Mouse (Mus musculus) embryonic facial prominence, embryonic 11.5 days (tissue): Measurements from ENCODE around the gene Tectb. TPM values are rescaled to one million over a fixed set of nuclear protein-coding genes. Genes with fewer than 3 reads are reported as not detected.

Experiments
- ATAC-seq: fragments of 200-750 bp; cut with Nextera tagmentation; replicated peaks from 2 replicates; pipeline ENCODE4 v1.8.0; 2017; ENCODE audit warnings: low read depth; ENCODE audit not compliant: insufficient number of reproducible peaks, low FRiP score, low TSS enrichment
- DNase-seq: peaks from one replicate; pipeline ENCODE4 v3.0.0-alpha.2; 2015; ENCODE audit warnings: low spot score
- H3K27ac ChIP-seq: fragments of 300-500 bp; sonication (generic); replicated peaks from 2 replicates; pipeline ENCODE4 v1.5.1; 2014; ENCODE audit warnings: mild to moderate bottlenecking, low read depth, low read length, control low read depth
- H3K27me3 ChIP-seq: fragments of 300-500 bp; sonication (generic); 2 replicates; pipeline ENCODE4 v1.6.1; 2014; ENCODE audit warnings: mild to moderate bottlenecking, low read length, moderate library complexity, mixed read lengths; ENCODE audit not compliant: control insufficient read depth, insufficient read depth
- H3K36me3 ChIP-seq: fragments of 300-500 bp; sonication (generic); replicated peaks from 2 replicates; pipeline ENCODE4 v1.6.1; 2014; ENCODE audit warnings: low read depth, mild to moderate bottlenecking, low read length, moderate library complexity, mixed read lengths; ENCODE audit not compliant: control insufficient read depth, insufficient read depth
- H3K4me1 ChIP-seq: fragments of 300-500 bp; sonication (generic); 2 replicates; pipeline ENCODE4 v1.6.1; 2014; ENCODE audit warnings: low read length, mixed read lengths; ENCODE audit not compliant: control insufficient read depth, insufficient read depth
- H3K4me2 ChIP-seq: fragments of 300-500 bp; sonication (generic); 2 replicates; pipeline ENCODE4 v1.6.1; 2014; ENCODE audit warnings: low read depth, mild to moderate bottlenecking, control low read depth, low read length, moderate library complexity
- H3K4me3 ChIP-seq: fragments of 300-500 bp; sonication (generic); 2 replicates; pipeline ENCODE4 v1.5.1; 2014; ENCODE audit warnings: low read depth, low read length, control low read depth
- H3K9ac ChIP-seq: fragments of 300-500 bp; sonication (generic); replicated peaks from 2 replicates; pipeline ENCODE4 v1.6.1; 2014; ENCODE audit warnings: mild to moderate bottlenecking, control low read depth, low read length
- H3K9me3 ChIP-seq: fragments of 300-500 bp; sonication (generic); replicated peaks from 2 replicates; pipeline ENCODE4 v1.6.1; 2016; ENCODE audit warnings: mild to moderate bottlenecking, low read length, inconsistent platforms, mixed read lengths; ENCODE audit not compliant: control insufficient read depth
- WGBS: fragments of 180-500 bp; shearing (Covaris S2); extraction: QIAGEN DNeasy Blood & Tissue Kit; methylation state at CpG from one replicate; pipeline ENCODE4 v1.1.7; 2014; 5-methylcytosine and 5-hydroxymethylcytosine counted together
- polyA plus RNA-seq: library from polyadenylated mRNA; unstranded; fragments of >200 nt; fragmentation: Nextera tagmentation; extraction: Ambion mirVana; gene quantifications from 2 replicates; pipeline ENCODE4 v1.2.1, GENCODE M21; 2014

The Tectb gene
- polyA plus RNA-seq, 1 experiment from 2014 or later = not detected

GRCm38 (mm10) chr19:55213617-55214340 lies 33.2 kb downstream of the Tectb start:
- H3K4me3 ChIP-seq = no peak overlapping the region
- ATAC-seq (no peak), DNase-seq (no peak)
- H3K9me3 ChIP-seq = no peaks in the 10 kb centered on the region
- no peak overlapping the region for H3K4me2 ChIP-seq
- no peaks in the 10 kb centered on the region for H3K27me3 ChIP-seq
- no peaks in the 10 kb centered on the region for H3K36me3 ChIP-seq
- H3K4me1 ChIP-seq = no peaks in the 10 kb centered on the region; the same call in 1 of the 2 replicates
- 84% methylated on average over 12 of the region's 12 CpGs for WGBS
- H3K9ac ChIP-seq = no peak overlapping the region
- no peak overlapping the region for H3K27ac ChIP-seq

DNA sequence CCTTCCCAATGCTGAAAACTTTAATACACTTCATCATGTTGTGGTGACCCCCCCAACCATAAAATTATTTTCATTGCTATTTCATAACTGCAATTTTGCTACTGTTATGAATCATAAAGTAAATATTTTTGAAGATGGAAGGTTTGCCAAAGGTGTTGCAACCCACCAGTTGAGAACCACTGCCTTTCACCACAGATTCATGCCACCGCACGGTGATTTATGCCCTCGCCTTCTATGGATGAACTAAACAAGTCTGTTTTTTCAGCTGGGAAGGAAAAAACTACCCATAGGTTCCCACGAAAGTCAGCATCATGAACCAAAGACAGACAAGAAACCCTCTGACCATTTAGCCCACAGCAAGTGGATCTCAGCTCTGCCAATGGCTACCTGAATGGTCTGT lies 36.3 kb downstream of the Tectb start:
- no peaks in the 10 kb centered on the region for H3K27me3 ChIP-seq
- no peak overlapping the region for H3K9ac ChIP-seq
- ATAC-seq = no peak
- WGBS = 93% methylated on average over 4 of the region's 4 CpGs
- no peaks in the 10 kb centered on the region for H3K9me3 ChIP-seq
- no peaks in the 10 kb centered on the region for H3K36me3 ChIP-seq
- no peaks in the 10 kb centered on the region; the same call in 1 of the 2 replicates for H3K4me1 ChIP-seq
- no peak overlapping the region for H3K4me2 ChIP-seq
- H3K27ac ChIP-seq = no peak overlapping the region
- DNase-seq = no peak
- H3K4me3 ChIP-seq = no peak overlapping the region

DNA sequence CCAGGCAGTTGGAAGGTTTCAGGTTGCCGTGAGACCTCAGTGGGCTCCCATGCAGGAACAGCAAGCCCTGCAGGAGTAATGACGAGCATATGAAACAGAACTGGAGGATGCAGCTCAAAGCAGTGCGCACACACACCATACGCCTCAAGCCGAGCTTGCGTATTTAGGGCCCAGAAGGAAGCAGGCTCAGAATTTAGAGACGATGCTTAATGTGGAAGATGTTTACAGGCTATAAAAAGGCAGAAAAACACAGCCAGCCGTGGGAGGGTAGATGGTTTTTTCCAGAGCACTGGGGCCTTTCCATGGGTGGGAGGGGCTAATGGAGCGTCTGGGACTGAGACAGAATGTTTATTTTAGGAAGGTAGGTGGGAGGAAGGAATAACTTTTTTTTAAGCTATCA lies 36.8 kb downstream of the Tectb start:
- H3K9ac ChIP-seq = no peak overlapping the region
- no peak overlapping the region for H3K27ac ChIP-seq
- H3K9me3 ChIP-seq = no peaks in the 10 kb centered on the region
- 72% methylated on average over 9 of the region's 9 CpGs for WGBS
- H3K36me3 ChIP-seq = no peaks in the 10 kb centered on the region
- DNase-seq = no peak
- ATAC-seq = no peak
- H3K27me3 ChIP-seq = no peaks in the 10 kb centered on the region
- H3K4me3 ChIP-seq = no peak overlapping the region
- no peak overlapping the region for H3K4me2 ChIP-seq
- H3K4me1 ChIP-seq = no peaks in the 10 kb centered on the region; the same call in 1 of the 2 replicates

DNA sequence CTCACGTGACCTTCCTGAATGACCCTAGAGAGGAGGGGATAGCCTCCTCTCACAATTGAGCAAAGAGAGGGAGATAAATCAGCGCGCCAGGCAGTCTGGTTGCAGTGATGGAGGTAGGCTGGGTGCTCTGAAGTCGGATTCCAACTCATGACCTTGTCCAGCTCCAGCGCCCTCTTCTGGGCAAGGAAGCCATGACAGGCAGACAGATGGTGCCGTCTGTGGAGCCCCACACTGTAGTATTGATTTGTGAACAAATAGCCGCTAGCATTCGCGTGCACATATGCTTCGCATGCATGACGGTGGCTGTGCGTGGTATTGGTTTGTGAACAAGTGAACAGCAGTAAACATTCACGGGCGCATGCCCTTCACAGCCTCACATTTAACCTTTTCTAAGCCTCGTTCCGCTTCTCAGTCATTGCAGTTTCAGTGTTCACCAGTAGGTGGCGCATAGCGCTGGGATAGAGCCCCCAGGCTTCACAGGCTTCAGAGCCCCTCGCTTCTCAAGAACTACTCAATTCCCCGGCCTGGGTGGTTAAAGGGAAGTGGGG lies 37.7 kb downstream of the Tectb start:
- H3K9me3 ChIP-seq = no peaks in the 10 kb centered on the region
- no peak overlapping the region for H3K27ac ChIP-seq
- H3K4me2 ChIP-seq = peak overlapping the region; percentile 35
- peak overlapping the region; percentile 26 for H3K9ac ChIP-seq
- H3K4me1 ChIP-seq = no peaks in the 10 kb centered on the region; the same call in 1 of the 2 replicates
- no peaks in the 10 kb centered on the region for H3K36me3 ChIP-seq
- H3K27me3 ChIP-seq = no peaks in the 10 kb centered on the region
- WGBS = 3% methylated on average over 20 of the region's 20 CpGs
- peak; percentile 94 for DNase-seq
- peak; percentile 75 for ATAC-seq
- peak overlapping the region; percentile 15; the same call in 1 of the 2 replicates for H3K4me3 ChIP-seq

DNA sequence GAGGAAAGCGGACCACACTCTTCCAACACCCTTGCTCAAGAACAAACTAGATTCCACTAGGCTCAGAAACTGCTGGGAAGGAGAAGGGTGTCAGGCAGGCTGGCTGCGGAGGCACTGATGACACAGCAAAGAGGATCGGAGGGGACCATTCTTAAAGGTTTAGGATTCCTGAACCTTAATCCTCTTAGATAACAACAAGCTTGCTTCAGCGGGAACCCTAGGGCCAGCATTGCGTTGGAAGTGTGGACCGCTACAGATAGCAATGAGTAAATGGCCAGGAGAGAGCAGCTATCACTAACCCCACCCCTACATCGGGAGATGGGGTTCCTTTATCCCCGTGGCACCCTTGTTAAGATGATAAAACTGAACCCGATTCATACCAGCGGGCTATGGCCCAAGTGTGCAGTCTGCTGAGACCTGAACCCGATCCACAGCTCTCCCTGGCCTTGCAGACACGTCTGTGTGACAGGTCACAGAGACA lies 38.2 kb downstream of the Tectb start:
- H3K4me2 ChIP-seq = peak overlapping the region; percentile 35
- H3K4me3 ChIP-seq = peak overlapping the region; percentile 15; the same call in 1 of the 2 replicates
- DNase-seq = no peak
- no peak overlapping the region for H3K27ac ChIP-seq
- ATAC-seq = 0 out of 2 replicates have a peak, but pooled peaks have one; percentile 8
- no peaks in the 10 kb centered on the region for H3K9me3 ChIP-seq
- no peaks in the 10 kb centered on the region for H3K36me3 ChIP-seq
- H3K9ac ChIP-seq = peak overlapping the region; percentile 26
- H3K27me3 ChIP-seq = no peaks in the 10 kb centered on the region
- WGBS = 14% methylated on average over 12 of the region's 12 CpGs
- no peaks in the 10 kb centered on the region; the same call in 1 of the 2 replicates for H3K4me1 ChIP-seq

DNA sequence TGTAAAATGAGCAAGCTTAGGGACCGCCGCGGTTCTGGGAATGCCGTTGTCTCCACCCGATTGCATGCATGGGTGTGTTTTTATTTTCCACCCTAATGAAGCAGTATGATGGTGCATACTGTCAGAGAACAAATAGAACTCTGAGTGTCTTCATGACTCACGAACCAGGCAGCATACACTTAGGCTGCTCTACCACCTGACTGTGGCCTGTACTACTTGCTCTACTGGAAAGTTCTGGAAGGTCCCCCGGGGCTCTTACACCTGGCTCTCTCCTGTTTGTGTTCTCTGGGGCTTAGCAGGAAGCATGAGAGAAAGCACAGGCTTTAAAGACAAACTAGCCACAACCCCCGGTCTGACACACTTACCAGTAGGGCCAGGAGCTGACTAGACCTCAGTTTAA lies 38.8 kb downstream of the Tectb start:
- Histone ChIP-seq H3K27me3 (no peaks in the 10 kb centered on the region), H3K36me3 (no peaks in the 10 kb centered on the region), H3K9ac (no peak overlapping the region), H3K27ac (no peak overlapping the region), H3K4me3 (no peak overlapping the region), H3K9me3 (no peaks in the 10 kb centered on the region), H3K4me1 (no peaks in the 10 kb centered on the region; the same call in 1 of the 2 replicates), H3K4me2 (no peak overlapping the region)
- DNase-seq = no peak
- ATAC-seq = no peak
- WGBS = 76% methylated on average over 8 of the region's 8 CpGs

GRCm38 (mm10) chr19:55221208-55221607 lies 40.7 kb downstream of the Tectb start:
- no peak for ATAC-seq
- no peak for DNase-seq
- no peaks in the 10 kb centered on the region for H3K9me3 ChIP-seq
- WGBS = 84% methylated on average over 6 of the region's 6 CpGs
- no peaks in the 10 kb centered on the region for H3K36me3 ChIP-seq
- H3K9ac ChIP-seq = no peak overlapping the region
- H3K4me3 ChIP-seq = no peak overlapping the region
- H3K4me1 ChIP-seq = no peaks in the 10 kb centered on the region; the same call in 1 of the 2 replicates
- no peaks in the 10 kb centered on the region for H3K27me3 ChIP-seq
- H3K27ac ChIP-seq = no peak overlapping the region
- no peak overlapping the region for H3K4me2 ChIP-seq

DNA sequence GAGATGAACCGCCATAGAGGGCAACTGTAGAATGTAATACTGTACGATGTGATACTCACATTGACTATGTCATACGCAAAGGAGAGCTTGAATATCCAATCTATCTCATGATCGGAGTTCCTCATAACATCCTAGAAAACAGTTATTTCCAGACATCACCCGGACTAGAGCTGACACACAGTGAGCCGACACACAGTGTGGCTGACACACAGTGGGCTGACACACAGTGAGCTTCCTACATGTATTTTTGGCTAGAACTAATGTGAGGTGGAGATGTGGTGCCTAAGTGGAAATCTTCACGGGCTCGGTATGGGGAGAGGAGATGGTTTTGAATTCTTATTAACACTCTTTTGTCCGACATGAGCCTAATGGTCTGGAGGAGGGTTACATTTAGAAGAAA lies 41.7 kb downstream of the Tectb start:
- H3K9ac ChIP-seq = no peak overlapping the region
- H3K27me3 ChIP-seq = no peaks in the 10 kb centered on the region
- WGBS = 88% methylated on average over 9 of the region's 9 CpGs
- no peaks in the 10 kb centered on the region; the same call in 1 of the 2 replicates for H3K4me1 ChIP-seq
- H3K4me3 ChIP-seq = no peak overlapping the region
- ATAC-seq = no peak
- H3K36me3 ChIP-seq = no peaks in the 10 kb centered on the region
- no peak overlapping the region for H3K4me2 ChIP-seq
- no peak for DNase-seq
- H3K27ac ChIP-seq = no peak overlapping the region
- no peaks in the 10 kb centered on the region for H3K9me3 ChIP-seq
